Mouse (Mus musculus): ENCODE measurements at regions not wholly inside any gene's neighbourhood (a gene's known extent, or its start where the extent isn't known, plus 50 kb on each side); places are given as distances from the start of the nearest gene placed in this dataset.
"Not testable (repeated sequence)": the region's sequence is repeated elsewhere in the genome, so short reads cannot be mapped to it uniquely, and the experiment has no call there.

DNA sequence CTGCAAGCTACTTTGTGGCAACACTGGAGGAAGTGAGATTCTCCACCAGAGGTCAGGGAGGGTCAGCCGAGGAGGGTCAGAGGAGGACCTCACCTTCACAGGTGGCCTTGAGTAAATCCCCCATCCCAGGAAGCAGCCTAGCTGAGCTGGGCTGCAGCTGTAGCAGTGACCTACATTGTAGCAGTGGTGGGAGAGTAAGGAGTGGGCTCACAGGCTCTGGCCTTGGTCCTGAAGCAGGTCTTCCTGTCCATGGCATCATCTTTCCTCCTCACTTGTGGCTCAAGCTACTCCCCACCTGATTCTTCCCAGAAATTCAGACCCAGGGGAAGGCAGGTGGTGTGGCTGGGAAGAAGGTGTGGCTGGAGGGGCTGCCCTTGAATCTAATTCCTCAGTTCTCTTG is 84.3 kb downstream of the 1810013L24Rik start:
- DNase-seq: not testable (repeated sequence)

- DNase-seq: peak; percentile 32
These were observed 86.2 kb downstream of the 1810013L24Rik start for GRCm38 (mm10) chr16:8916091-8916490.

DNA sequence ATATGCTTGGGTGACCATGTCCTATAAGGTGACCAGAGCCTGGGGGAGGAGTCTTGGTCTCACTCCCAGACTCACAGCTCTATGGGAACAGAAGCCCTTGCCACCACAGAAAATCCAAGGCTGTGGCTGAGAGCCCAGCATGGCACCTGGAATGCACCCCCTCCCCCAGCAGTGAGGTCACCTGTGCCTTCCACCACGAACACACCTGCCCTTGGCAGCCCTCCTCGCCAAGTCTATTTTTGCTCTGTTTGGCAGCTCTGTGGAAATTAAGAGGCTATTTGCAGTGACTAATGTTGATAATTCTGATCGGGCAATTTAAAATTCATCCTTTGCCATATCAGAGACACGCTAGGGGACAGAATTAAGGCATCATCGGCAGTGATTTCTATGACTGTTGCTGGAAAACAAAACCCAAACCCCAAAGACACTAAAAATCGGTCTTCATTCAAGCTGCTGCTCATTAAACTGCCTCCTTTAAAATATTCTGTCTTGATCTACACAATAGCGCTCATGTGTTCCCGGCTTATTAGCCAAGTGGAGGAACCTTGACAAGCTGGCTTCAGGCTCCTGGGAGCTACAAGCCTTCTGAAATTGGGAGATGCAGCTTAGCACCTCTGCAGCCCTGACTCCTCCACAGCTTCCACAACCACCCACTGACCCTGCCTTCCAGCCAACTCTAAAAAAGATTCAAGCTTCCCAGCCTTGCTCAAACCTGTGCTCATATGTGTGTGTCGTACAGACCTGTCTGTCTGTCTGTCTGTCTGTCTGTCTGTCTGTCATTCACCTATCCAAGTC is 89.0 kb downstream of the 1810013L24Rik start:
- DNase-seq: peak; percentile 67

DNA sequence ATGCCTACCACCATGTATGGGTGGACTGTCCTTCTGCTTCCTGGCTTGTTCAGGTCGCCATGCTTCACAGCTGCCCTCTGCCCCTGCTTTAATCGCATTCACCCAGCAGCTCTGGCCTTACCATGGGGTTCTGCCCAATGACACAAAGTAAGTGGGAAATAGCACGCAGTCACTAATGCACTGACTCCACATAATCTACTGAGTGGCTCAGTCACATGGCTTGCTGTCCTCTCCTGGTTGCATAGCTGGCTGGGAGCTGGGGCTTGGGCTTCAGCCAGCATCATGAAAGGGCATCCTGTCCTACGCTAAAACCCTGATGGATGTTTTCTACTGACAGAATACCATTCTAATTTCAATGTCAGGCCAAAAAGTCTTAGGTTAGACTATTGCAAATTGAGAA is 94.8 kb downstream of the 1810013L24Rik start:
- DNase-seq: no peak

- no peak for DNase-seq
These were observed 102.1 kb downstream of the 1810013L24Rik start for GRCm38 (mm10) chr16:8931961-8932360.

- DNase-seq: no peak
These were observed 103.2 kb downstream of the 1810013L24Rik start for GRCm38 (mm10) chr16:8933121-8933520.

GRCm38 (mm10) chr16:8936446-8936845 is 106.5 kb downstream of the 1810013L24Rik start:
- DNase-seq: no peak

- peak; percentile 90 for DNase-seq
These were observed 108.6 kb downstream of the 1810013L24Rik start for GRCm38 (mm10) chr16:8938516-8938915.

DNA sequence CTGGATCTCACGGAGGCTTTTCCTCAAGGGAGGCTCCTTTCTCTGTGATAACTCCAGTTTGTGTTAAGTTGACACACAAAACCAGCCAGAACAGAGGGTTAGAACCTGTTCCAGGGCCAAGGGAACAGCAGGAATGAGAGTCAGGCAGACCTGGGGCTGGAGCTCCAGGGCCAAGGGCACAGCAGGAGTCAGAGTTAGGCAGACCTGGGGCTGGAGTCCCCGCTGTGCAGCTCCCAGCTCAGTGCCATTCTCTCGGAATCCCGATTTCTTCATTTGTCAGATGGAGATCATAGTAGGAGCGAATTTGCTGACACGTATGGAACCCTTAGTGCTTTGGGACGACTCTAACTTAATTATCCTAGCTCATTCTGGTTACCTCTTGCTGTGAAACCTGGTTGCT is 109.2 kb downstream of the 1810013L24Rik start:
- no peak for DNase-seq

- DNase-seq: no peak
These were observed 114.7 kb downstream of the 1810013L24Rik start for GRCm38 (mm10) chr16:8944412-8945102.

- no peak for DNase-seq
These were observed 117.9 kb downstream of the 1810013L24Rik start for GRCm38 (mm10) chr16:8947846-8948245.

DNA sequence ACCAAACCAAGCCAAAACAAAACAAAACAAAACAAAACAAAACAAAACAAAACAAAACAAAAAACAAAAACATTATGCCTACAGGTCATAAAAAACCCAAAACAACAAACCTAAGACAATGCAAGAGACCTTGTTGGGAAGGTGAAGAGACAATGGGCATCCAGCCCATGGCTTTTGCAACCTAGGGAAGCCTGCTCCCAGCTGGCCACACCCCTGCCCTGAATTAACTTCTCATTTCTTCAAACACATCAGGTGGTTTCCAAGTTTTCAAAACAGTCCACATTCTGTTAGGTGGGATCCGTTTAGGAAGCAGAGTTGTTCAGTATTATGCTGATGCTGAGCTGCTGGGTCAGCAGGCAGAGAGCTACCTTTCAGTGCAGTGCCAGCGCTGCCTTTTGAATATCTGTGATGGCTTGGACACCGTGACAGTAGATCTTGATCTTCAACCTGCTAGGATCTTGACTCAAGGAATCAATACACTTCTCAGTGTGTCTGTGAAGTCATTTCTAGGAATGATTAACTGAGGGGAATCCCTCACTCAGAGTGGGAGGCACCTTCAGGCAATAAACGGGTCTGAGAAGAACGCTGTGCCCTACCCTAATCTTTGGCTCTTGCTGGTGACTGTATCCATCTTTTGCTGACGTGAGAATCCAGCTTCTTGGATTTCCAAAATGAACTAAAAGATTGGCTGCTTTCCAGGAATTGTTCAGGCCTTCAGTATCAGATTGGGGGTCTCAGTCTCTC is 121.4 kb downstream of the 1810013L24Rik start:
- no peak for DNase-seq

GRCm38 (mm10) chr16:8961739-8962138 is 131.8 kb downstream of the 1810013L24Rik start:
- no peak for DNase-seq

GRCm38 (mm10) chr16:8993521-8994250 is 163.8 kb downstream of the 1810013L24Rik start:
- DNase-seq: peak; percentile 89

- DNase-seq: no peak
These were observed 164.6 kb downstream of the 1810013L24Rik start for GRCm38 (mm10) chr16:8994521-8994920.

DNA sequence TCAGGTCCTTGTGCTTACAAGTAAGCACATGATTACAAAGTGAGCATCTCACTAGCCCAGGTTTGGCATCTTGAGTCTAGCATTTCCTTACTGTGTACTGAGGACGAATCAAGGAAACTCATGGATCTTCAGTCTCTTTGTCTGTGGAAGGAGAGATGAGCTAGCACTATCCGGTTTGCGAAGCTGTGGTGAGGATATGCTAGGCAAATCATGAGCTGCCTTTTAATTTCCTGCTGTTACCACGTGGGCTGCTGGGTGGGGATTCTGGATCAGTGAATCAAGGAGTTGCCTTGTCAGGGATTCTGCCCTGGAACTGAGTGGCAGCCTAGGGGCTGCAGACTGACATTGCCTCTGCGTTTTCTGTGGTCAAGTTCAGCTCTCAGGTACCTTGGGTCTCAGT is 167.3 kb downstream of the 1810013L24Rik start:
- DNase-seq: no peak

DNA sequence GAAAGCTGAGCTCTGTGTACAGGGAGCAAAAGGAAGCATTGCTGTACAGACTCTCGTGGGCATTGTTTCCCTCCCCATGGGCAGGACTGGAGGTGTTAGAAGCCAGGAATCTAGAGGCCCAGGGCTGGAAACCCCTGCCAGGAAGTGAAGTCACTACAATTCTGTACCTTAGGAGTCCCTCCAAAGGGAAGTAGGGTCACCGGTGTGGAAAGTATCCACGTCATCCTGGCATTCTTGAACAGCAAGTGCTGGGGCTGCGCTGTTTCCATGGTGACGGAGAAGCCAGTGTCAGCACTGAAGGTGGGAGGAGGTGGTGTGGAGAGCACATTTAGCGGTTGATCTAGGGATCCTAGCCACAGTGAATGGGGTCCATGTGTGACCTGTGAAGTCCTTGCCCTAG is 174.1 kb downstream of the 1810013L24Rik start:
- DNase-seq: peak; percentile 81

DNA sequence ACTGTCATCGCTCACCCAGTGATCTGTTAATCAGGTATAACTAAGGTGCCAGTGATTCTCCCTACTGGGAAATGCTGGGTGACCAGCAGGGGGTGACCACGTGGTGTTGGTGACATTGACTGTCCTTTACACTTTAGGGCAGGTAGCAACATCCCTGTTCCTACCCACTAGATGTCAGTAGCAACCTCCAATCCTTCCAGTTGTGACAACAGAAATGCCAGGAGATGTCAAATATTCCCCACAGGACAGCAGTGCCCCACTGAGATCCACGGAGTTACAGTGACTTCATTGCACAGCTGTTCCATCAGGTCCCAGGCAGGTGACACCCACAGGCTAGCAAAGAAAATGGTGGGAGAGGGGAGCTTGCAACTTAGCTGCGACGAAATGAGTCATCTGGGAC is 176.0 kb downstream of the 1810013L24Rik start:
- DNase-seq: no peak

GRCm38 (mm10) chr16:9009361-9010083 is 179.6 kb downstream of the 1810013L24Rik start:
- peak; percentile 94 for DNase-seq

DNA sequence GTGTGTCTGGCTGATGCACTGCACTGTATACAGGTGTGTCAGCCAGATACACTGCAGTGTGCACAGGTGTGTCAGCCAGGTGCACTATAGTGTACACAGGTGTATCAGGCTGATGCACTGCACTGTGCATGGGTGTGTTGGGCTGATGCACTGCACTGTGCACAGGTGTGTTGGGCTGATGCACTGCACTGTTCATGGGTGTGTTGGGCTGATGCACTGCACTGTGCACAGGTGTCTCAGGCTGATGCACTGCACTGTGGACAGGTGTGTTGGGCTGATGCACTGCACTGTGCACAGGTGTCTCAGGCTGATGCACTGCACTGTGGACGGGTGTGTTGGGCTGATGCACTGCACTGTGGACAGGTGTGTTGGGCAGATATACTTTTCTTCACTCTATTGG is 181.2 kb downstream of the 1810013L24Rik start:
- no peak for DNase-seq

- no peak for DNase-seq
These were observed 181.8 kb downstream of the 1810013L24Rik start for GRCm38 (mm10) chr16:9011691-9012090.

Data from right cerebral cortex, adult 18-20 months (tissue).